Mouse (Mus musculus): ENCODE measurements around the gene Srp54c. TPM values are rescaled to one million over a fixed set of nuclear protein-coding genes. Genes with fewer than 3 reads are reported as not detected.
"Not testable (repeated sequence)": the region's sequence is repeated elsewhere in the genome, so short reads cannot be mapped to it uniquely, and the experiment has no call there.

The Srp54c gene
- polyA plus RNA-seq (2012; rRNA removed): 8.0 and 8.1 TPM in 2 replicates

- WGBS: no CpG with 5 or more reads among the region's 57 CpGs
- not testable (repeated sequence) for H3K4me1 ChIP-seq (replicated peaks; ENCODE audit: control insufficient read depth, insufficient read depth, low read length); DNase-seq; H3K36me3 ChIP-seq (ENCODE audit: control insufficient read depth, insufficient read depth, low read length); H3K27ac ChIP-seq (ENCODE audit: control insufficient read depth, insufficient read depth, low read length); H3K27me3 ChIP-seq (ENCODE audit: control insufficient read depth, insufficient read depth, low read length)
- H3K4me3 ChIP-seq (ENCODE audit: control insufficient read depth, insufficient read depth, low read length): peak within 1 kb of the TSS; percentile 49
These were observed at the start of gene Srp54c for GRCm38 (mm10) chr12:55229626-55230519. Gene Srp54c, plus strand, starts transcription at chr12:55230168.

- no CpG with 5 or more reads among the region's 8 CpGs for WGBS
- not testable (repeated sequence) for H3K27me3 ChIP-seq (ENCODE audit: control insufficient read depth, insufficient read depth, low read length)
These were observed 42.3 kb upstream of the Srp54c start for GRCm38 (mm10) chr12:55187686-55188085.

GRCm38 (mm10) chr12:55189127-55189526, 40.8 kb upstream of the Srp54c start:
- not testable (repeated sequence) for DNase-seq; H3K4me1 ChIP-seq (replicated peaks; ENCODE audit: control insufficient read depth, insufficient read depth, low read length); H3K27me3 ChIP-seq (ENCODE audit: control insufficient read depth, insufficient read depth, low read length); H3K27ac ChIP-seq (ENCODE audit: control insufficient read depth, insufficient read depth, low read length); H3K4me3 ChIP-seq (ENCODE audit: control insufficient read depth, insufficient read depth, low read length); H3K36me3 ChIP-seq (ENCODE audit: control insufficient read depth, insufficient read depth, low read length)
- WGBS: no CpG with 5 or more reads among the region's 5 CpGs

More at GRCm38 (mm10) chr12:55187686-55188085, 42.3 kb upstream of the Srp54c start:
- not testable (repeated sequence) for H3K36me3 ChIP-seq (ENCODE audit: control insufficient read depth, insufficient read depth, low read length); H3K4me3 ChIP-seq (ENCODE audit: control insufficient read depth, insufficient read depth, low read length); DNase-seq; H3K4me1 ChIP-seq (replicated peaks; ENCODE audit: control insufficient read depth, insufficient read depth, low read length); H3K27ac ChIP-seq (ENCODE audit: control insufficient read depth, insufficient read depth, low read length)

GRCm38 (mm10) chr12:55199306-55199705, 30.7 kb upstream of the Srp54c start, which contains the start of gene 1700047I17Rik2:
Gene 1700047I17Rik2, plus strand, starts transcription at chr12:55199592.
- DNase-seq; H3K36me3 ChIP-seq (ENCODE audit: control insufficient read depth, insufficient read depth, low read length); H3K27me3 ChIP-seq (ENCODE audit: control insufficient read depth, insufficient read depth, low read length); H3K4me3 ChIP-seq (ENCODE audit: control insufficient read depth, insufficient read depth, low read length); H3K27ac ChIP-seq (ENCODE audit: control insufficient read depth, insufficient read depth, low read length); H3K4me1 ChIP-seq (replicated peaks; ENCODE audit: control insufficient read depth, insufficient read depth, low read length): not testable (repeated sequence)
- no CpG with 5 or more reads among the region's 40 CpGs for WGBS

GRCm38 (mm10) chr12:55199799-55200198, 30.2 kb upstream of the Srp54c start:
- not testable (repeated sequence) for H3K4me3 ChIP-seq (ENCODE audit: control insufficient read depth, insufficient read depth, low read length); H3K27ac ChIP-seq (ENCODE audit: control insufficient read depth, insufficient read depth, low read length); H3K4me1 ChIP-seq (replicated peaks; ENCODE audit: control insufficient read depth, insufficient read depth, low read length); H3K27me3 ChIP-seq (ENCODE audit: control insufficient read depth, insufficient read depth, low read length); H3K36me3 ChIP-seq (ENCODE audit: control insufficient read depth, insufficient read depth, low read length); DNase-seq
- no CpG with 5 or more reads among the region's 18 CpGs for WGBS

- H3K36me3 ChIP-seq (ENCODE audit: control insufficient read depth, insufficient read depth, low read length): not testable (repeated sequence)
These were observed 17.0 kb upstream of the Srp54c start for GRCm38 (mm10) chr12:55212944-55213343.

GRCm38 (mm10) chr12:55230520-55230861, 523 bp downstream of the Srp54c start:
- peak; percentile 7 for DNase-seq
- H3K27me3 ChIP-seq (ENCODE audit: control insufficient read depth, insufficient read depth, low read length); H3K4me1 ChIP-seq (replicated peaks; ENCODE audit: control insufficient read depth, insufficient read depth, low read length); H3K36me3 ChIP-seq (ENCODE audit: control insufficient read depth, insufficient read depth, low read length); H3K27ac ChIP-seq (ENCODE audit: control insufficient read depth, insufficient read depth, low read length): not testable (repeated sequence)
- H3K4me3 ChIP-seq (ENCODE audit: control insufficient read depth, insufficient read depth, low read length): peak overlapping the region; percentile 49
- WGBS: under 1% methylated on average over 13 of the region's 25 CpGs

More at GRCm38 (mm10) chr12:55212944-55213343, 17.0 kb upstream of the Srp54c start:
- no CpG with 5 or more reads among the region's 6 CpGs for WGBS
- DNase-seq; H3K27ac ChIP-seq (ENCODE audit: control insufficient read depth, insufficient read depth, low read length); H3K4me1 ChIP-seq (replicated peaks; ENCODE audit: control insufficient read depth, insufficient read depth, low read length); H3K27me3 ChIP-seq (ENCODE audit: control insufficient read depth, insufficient read depth, low read length); H3K4me3 ChIP-seq (ENCODE audit: control insufficient read depth, insufficient read depth, low read length): not testable (repeated sequence)

GRCm38 (mm10) chr12:55242243-55242642, 12.3 kb downstream of the Srp54c start:
- H3K27me3 ChIP-seq (ENCODE audit: control insufficient read depth, insufficient read depth, low read length); H3K27ac ChIP-seq (ENCODE audit: control insufficient read depth, insufficient read depth, low read length); DNase-seq; H3K4me3 ChIP-seq (ENCODE audit: control insufficient read depth, insufficient read depth, low read length); H3K4me1 ChIP-seq (replicated peaks; ENCODE audit: control insufficient read depth, insufficient read depth, low read length); H3K36me3 ChIP-seq (ENCODE audit: control insufficient read depth, insufficient read depth, low read length): not testable (repeated sequence)
- WGBS: no CpG with 5 or more reads among the region's 8 CpGs

GRCm38 (mm10) chr12:55261950-55262349, 32.0 kb downstream of the Srp54c start:
- H3K27ac ChIP-seq (ENCODE audit: control insufficient read depth, insufficient read depth, low read length); H3K36me3 ChIP-seq (ENCODE audit: control insufficient read depth, insufficient read depth, low read length); H3K27me3 ChIP-seq (ENCODE audit: control insufficient read depth, insufficient read depth, low read length); DNase-seq; H3K4me3 ChIP-seq (ENCODE audit: control insufficient read depth, insufficient read depth, low read length); H3K4me1 ChIP-seq (replicated peaks; ENCODE audit: control insufficient read depth, insufficient read depth, low read length): not testable (repeated sequence)
- WGBS: no CpG with 5 or more reads among the region's 8 CpGs

GRCm38 (mm10) chr12:55263385-55263784, 33.4 kb downstream of the Srp54c start:
- H3K27ac ChIP-seq (ENCODE audit: control insufficient read depth, insufficient read depth, low read length); H3K4me3 ChIP-seq (ENCODE audit: control insufficient read depth, insufficient read depth, low read length); H3K4me1 ChIP-seq (replicated peaks; ENCODE audit: control insufficient read depth, insufficient read depth, low read length); H3K27me3 ChIP-seq (ENCODE audit: control insufficient read depth, insufficient read depth, low read length); DNase-seq; H3K36me3 ChIP-seq (ENCODE audit: control insufficient read depth, insufficient read depth, low read length): not testable (repeated sequence)
- no CpG with 5 or more reads among the region's 5 CpGs for WGBS

Measured in thymus, adult 2 months (tissue).